Mouse (Mus musculus): Measurements from ENCODE around the gene Nfya. TPM values are rescaled to one million over a fixed set of nuclear protein-coding genes. Genes with fewer than 3 reads are reported as not detected.

The Nfya gene
- polyA plus RNA-seq, 1 experiment from 2014 or later: 26.5 TPM

DNA sequence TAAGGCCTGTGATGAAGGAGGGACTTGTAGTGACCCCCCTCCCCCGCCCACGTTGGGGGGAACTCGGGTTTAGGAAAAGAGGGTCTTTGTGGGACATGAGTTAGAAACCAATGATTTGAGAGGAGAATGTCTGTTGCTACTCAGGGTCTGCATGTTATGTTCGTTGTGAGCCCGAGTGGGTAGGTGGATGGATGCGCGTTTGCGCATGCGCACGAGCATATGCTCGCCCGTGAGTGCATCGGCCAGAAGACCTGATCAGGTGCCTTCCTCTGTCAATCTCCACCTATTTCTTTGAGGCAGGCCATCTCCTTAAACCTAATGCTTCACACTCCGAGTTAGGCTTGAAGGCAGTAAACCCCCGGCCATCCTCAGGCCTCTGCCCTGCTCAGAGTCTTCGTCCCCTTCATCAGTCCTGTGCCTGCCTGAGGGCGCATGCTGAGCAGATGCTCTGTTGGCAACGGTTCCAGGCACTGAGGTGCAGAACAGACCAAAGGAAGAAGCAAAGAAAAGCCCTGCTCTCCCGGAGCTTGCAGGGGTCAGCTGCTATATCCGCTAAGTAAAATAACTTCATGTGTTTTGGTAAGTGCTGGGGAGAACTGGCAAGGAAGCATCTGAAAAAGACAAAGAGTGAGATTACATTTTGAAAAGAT is 23.4 kb upstream of the Nfya start:
- no peak for ATAC-seq (ENCODE audit: insufficient number of reproducible peaks, insufficient read depth, low FRiP score, low read depth)
- peaks cover 33% of the 10 kb centered on the region for H3K4me1 ChIP-seq (ENCODE audit: control insufficient read depth, insufficient read depth, low read length)
- no peak overlapping the region for H3K4me2 ChIP-seq (replicated peaks; ENCODE audit: low read depth, low read length)
- 0 out of 2 replicates have a peak overlapping the region, but pooled peaks have one; percentile 22 for H3K27ac ChIP-seq (ENCODE audit: low read length)
- no peaks in the 10 kb centered on the region for H3K9me3 ChIP-seq (ENCODE audit: control insufficient read depth, low read depth, low read length)
- no peak overlapping the region for H3K4me3 ChIP-seq (ENCODE audit: low read depth, low read length)
- no peaks in the 10 kb centered on the region for H3K27me3 ChIP-seq (ENCODE audit: control insufficient read depth, insufficient read depth, low read length)
- no peak overlapping the region for H3K9ac ChIP-seq (replicated peaks; ENCODE audit: low read depth, low read length)
- no peaks in the 10 kb centered on the region for H3K36me3 ChIP-seq (ENCODE audit: control insufficient read depth, insufficient read depth, low read length)
- WGBS: 77% methylated on average over 20 of the region's 20 CpGs

GRCm38 (mm10) chr17:48432158-48432980 is 22.7 kb upstream of the Nfya start, which contains the start of gene Apobec2:
Gene Apobec2, minus strand, starts transcription at chr17:48432930.
- H3K9me3 ChIP-seq (ENCODE audit: control insufficient read depth, low read depth, low read length): no peaks in the 10 kb centered on the region
- H3K4me2 ChIP-seq (replicated peaks; ENCODE audit: low read depth, low read length): no peak within 1 kb of the TSS
- peaks cover 33% of the 10 kb centered on the region for H3K4me1 ChIP-seq (ENCODE audit: control insufficient read depth, insufficient read depth, low read length)
- WGBS: 49% methylated on average over 16 of the region's 16 CpGs
- H3K36me3 ChIP-seq (ENCODE audit: control insufficient read depth, insufficient read depth, low read length): no peaks in the 10 kb centered on the region
- no peak for ATAC-seq (ENCODE audit: insufficient number of reproducible peaks, insufficient read depth, low FRiP score, low read depth)
- no peak within 1 kb of the TSS for H3K9ac ChIP-seq (replicated peaks; ENCODE audit: low read depth, low read length)
- no peak within 1 kb of the TSS for H3K4me3 ChIP-seq (ENCODE audit: low read depth, low read length)
- H3K27ac ChIP-seq (ENCODE audit: low read length): peak within 1 kb of the TSS; percentile 34; the same call in 1 of the 2 replicates
- H3K27me3 ChIP-seq (ENCODE audit: control insufficient read depth, insufficient read depth, low read length): no peaks in the 10 kb centered on the region

GRCm38 (mm10) chr17:48431054-48431453 is 21.3 kb upstream of the Nfya start:
- WGBS: 68% methylated on average over 5 of the region's 5 CpGs
- H3K9me3 ChIP-seq (ENCODE audit: control insufficient read depth, low read depth, low read length): no peaks in the 10 kb centered on the region
- H3K36me3 ChIP-seq (ENCODE audit: control insufficient read depth, insufficient read depth, low read length): no peaks in the 10 kb centered on the region
- H3K9ac ChIP-seq (replicated peaks; ENCODE audit: low read depth, low read length): no peak overlapping the region
- peaks cover 33% of the 10 kb centered on the region for H3K4me1 ChIP-seq (ENCODE audit: control insufficient read depth, insufficient read depth, low read length)
- no peaks in the 10 kb centered on the region for H3K27me3 ChIP-seq (ENCODE audit: control insufficient read depth, insufficient read depth, low read length)
- H3K4me3 ChIP-seq (ENCODE audit: low read depth, low read length): no peak overlapping the region
- peak overlapping the region; percentile 64; the same call in 1 of the 2 replicates for H3K27ac ChIP-seq (ENCODE audit: low read length)
- H3K4me2 ChIP-seq (replicated peaks; ENCODE audit: low read depth, low read length): no peak overlapping the region
- ATAC-seq (ENCODE audit: insufficient number of reproducible peaks, insufficient read depth, low FRiP score, low read depth): no peak

GRCm38 (mm10) chr17:48430394-48430793 is 20.7 kb upstream of the Nfya start:
- Histone ChIP-seq H3K9ac (replicated peaks; ENCODE audit: low read depth, low read length) (no peak overlapping the region), H3K9me3 (ENCODE audit: control insufficient read depth, low read depth, low read length) (no peaks in the 10 kb centered on the region), H3K4me2 (replicated peaks; ENCODE audit: low read depth, low read length) (no peak overlapping the region), H3K4me3 (ENCODE audit: low read depth, low read length) (no peak overlapping the region), H3K4me1 (ENCODE audit: control insufficient read depth, insufficient read depth, low read length) (peaks cover 38% of the 10 kb centered on the region), H3K27me3 (ENCODE audit: control insufficient read depth, insufficient read depth, low read length) (no peaks in the 10 kb centered on the region), H3K36me3 (ENCODE audit: control insufficient read depth, insufficient read depth, low read length) (no peaks in the 10 kb centered on the region), H3K27ac (ENCODE audit: low read length) (peak overlapping the region; percentile 64; the same call in 1 of the 2 replicates)
- ATAC-seq (ENCODE audit: insufficient number of reproducible peaks, insufficient read depth, low FRiP score, low read depth): no peak
- 12% methylated on average over 5 of the region's 5 CpGs for WGBS

- no peak overlapping the region for H3K4me3 ChIP-seq (ENCODE audit: low read depth, low read length)
- no peak overlapping the region for H3K9ac ChIP-seq (replicated peaks; ENCODE audit: low read depth, low read length)
- H3K27me3 ChIP-seq (ENCODE audit: control insufficient read depth, insufficient read depth, low read length): no peaks in the 10 kb centered on the region
- H3K4me2 ChIP-seq (replicated peaks; ENCODE audit: low read depth, low read length): no peak overlapping the region
- 67% methylated on average over 11 of the region's 11 CpGs for WGBS
- no peaks in the 10 kb centered on the region for H3K9me3 ChIP-seq (ENCODE audit: control insufficient read depth, low read depth, low read length)
- peaks cover 43% of the 10 kb centered on the region for H3K4me1 ChIP-seq (ENCODE audit: control insufficient read depth, insufficient read depth, low read length)
- no peaks in the 10 kb centered on the region for H3K36me3 ChIP-seq (ENCODE audit: control insufficient read depth, insufficient read depth, low read length)
- ATAC-seq (ENCODE audit: insufficient number of reproducible peaks, insufficient read depth, low FRiP score, low read depth): no peak
- H3K27ac ChIP-seq (ENCODE audit: low read length): no peak overlapping the region; the same call in 1 of the 2 replicates
Measured at GRCm38 (mm10) chr17:48427852-48428530, 18.3 kb upstream of the Nfya start.

DNA sequence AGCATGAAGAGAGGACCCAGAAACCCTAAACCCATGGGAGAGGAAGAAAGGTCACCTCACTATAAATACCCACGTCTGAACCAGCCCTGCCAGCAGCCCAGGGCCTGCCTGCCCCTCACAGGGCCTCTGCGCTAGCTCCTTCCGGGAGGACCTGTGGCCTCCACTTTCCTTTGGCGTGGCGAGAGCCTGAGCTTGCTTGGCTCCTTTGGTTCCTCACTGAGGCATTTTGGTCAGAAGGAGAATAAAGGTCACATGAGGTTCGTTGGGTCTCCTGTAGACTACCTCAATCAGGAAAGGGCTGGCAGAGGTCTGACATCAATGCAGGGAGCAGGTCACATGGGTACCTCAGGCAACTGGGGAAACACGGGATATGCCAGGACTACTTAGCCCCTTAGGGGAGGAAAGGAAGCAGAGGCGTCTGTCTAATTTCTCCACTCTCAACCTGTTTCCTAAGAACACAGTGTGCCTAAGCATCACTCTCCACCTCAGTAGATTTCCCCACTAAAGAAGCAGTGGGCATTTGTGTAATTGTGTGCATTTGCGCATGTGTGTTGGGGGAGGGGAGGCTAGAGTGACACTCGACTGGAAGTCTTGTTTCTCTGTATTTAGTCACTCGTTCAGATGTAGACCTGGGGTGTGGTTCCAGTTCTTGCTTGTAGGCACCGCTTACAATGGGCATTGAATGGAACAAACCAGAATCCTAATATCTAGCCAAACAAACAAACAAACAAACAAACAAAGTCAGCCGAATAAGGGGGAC is 17.5 kb upstream of the Nfya start:
- 63% methylated on average over 13 of the region's 13 CpGs for WGBS
- no peak overlapping the region for H3K9ac ChIP-seq (replicated peaks; ENCODE audit: low read depth, low read length)
- no peak for ATAC-seq (ENCODE audit: insufficient number of reproducible peaks, insufficient read depth, low FRiP score, low read depth)

GRCm38 (mm10) chr17:48425823-48426612 is 16.3 kb upstream of the Nfya start:
- H3K27ac ChIP-seq (ENCODE audit: low read length): peak overlapping the region; percentile 72
- ATAC-seq (ENCODE audit: insufficient number of reproducible peaks, insufficient read depth, low FRiP score, low read depth): peak; percentile 51; the same call in 1 of the 2 replicates
- 37% methylated on average over 9 of the region's 9 CpGs for WGBS

More for the DNA sequence above, 17.5 kb upstream of the Nfya start:
- Histone ChIP-seq H3K4me1 (ENCODE audit: control insufficient read depth, insufficient read depth, low read length) (peaks cover 37% of the 10 kb centered on the region), H3K27ac (ENCODE audit: low read length) (peak overlapping the region; percentile 39; the same call in 1 of the 2 replicates), H3K36me3 (ENCODE audit: control insufficient read depth, insufficient read depth, low read length) (no peaks in the 10 kb centered on the region), H3K27me3 (ENCODE audit: control insufficient read depth, insufficient read depth, low read length) (no peaks in the 10 kb centered on the region), H3K9me3 (ENCODE audit: control insufficient read depth, low read depth, low read length) (no peaks in the 10 kb centered on the region), H3K4me3 (ENCODE audit: low read depth, low read length) (no peak overlapping the region), H3K4me2 (replicated peaks; ENCODE audit: low read depth, low read length) (no peak overlapping the region)

More at GRCm38 (mm10) chr17:48425823-48426612, 16.3 kb upstream of the Nfya start:
- Histone ChIP-seq H3K4me1 (ENCODE audit: control insufficient read depth, insufficient read depth, low read length) (peaks cover 33% of the 10 kb centered on the region), H3K36me3 (ENCODE audit: control insufficient read depth, insufficient read depth, low read length) (no peaks in the 10 kb centered on the region), H3K4me3 (ENCODE audit: low read depth, low read length) (no peak overlapping the region), H3K9me3 (ENCODE audit: control insufficient read depth, low read depth, low read length) (no peaks in the 10 kb centered on the region), H3K4me2 (replicated peaks; ENCODE audit: low read depth, low read length) (no peak overlapping the region), H3K27me3 (ENCODE audit: control insufficient read depth, insufficient read depth, low read length) (no peaks in the 10 kb centered on the region), H3K9ac (replicated peaks; ENCODE audit: low read depth, low read length) (no peak overlapping the region)

Data from stomach, embryonic 14.5 days (tissue).